Comparison of ENCODE assay signal across 11 mouse cellular contexts in the genomic region with DNA sequence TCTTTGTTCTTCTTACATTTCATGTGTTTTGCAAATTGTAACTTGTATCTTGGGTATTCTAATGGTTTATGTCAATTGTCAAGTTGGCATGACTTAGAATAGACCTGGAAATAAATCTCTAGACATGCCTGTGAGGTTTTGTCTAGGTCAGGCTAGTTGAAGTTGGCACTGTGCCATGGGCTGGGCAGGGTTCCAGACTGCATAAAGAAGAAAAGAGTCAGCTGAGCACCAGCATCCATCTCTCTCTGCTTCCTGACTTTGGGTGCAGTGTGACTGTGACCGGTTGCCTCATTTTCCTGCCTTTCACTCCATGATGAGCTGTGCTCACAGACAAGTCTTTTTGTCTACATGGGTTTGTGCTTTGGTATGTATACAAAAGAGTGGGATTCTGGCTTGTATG.
DNase-seq lines count a peak whose midpoint lies in the region; ATAC-seq and TF ChIP-seq lines count a peak whose summit lies in the region.
"Had no signal": no experiment of that assay in that cellular context is flagged by ENCODE, and none has a peak within 500 bp of the region (broad histone marks: within the 10 kb centered on the region; RNA-seq: fewer than 3 reads in every experiment).

No protein-coding gene starts in this region.

- H3K4me1 ChIP-seq in midbrain, postnatal 0 days (ENCODE audit: insufficient read depth, low read length), result no peaks in the 10 kb centered on the region
- no peaks in the 10 kb centered on the region for H3K4me1 ChIP-seq in midbrain, embryonic 11.5 days (ENCODE audit: control insufficient read depth, insufficient read depth, low read length)
- no peaks in the 10 kb centered on the region for H3K4me1 ChIP-seq in heart, embryonic 14.5 days (ENCODE audit: control insufficient read depth in 2 of 2, insufficient read depth in 2 of 2, low read length in 2 of 2)
- H3K4me1 ChIP-seq: heart, embryonic 13.5 days; midbrain, embryonic 10.5 days had no signal

- ATAC-seq in midbrain, postnatal 0 days (ENCODE audit: low FRiP score), result no peak
- no peak for ATAC-seq in midbrain, embryonic 11.5 days (ENCODE audit: low FRiP score)
- peak; percentile 50 for ATAC-seq in heart, embryonic 14.5 days (ENCODE audit: insufficient number of reproducible peaks, insufficient read depth, low FRiP score, low read depth)

- no peak for TF ChIP-seq CTCF in midbrain, postnatal 0 days (IDR thresholded peaks at IDR 0.05)

- intact Hi-C loops in left cerebral cortex, postnatal 14 days (cut with DNase I), result loop anchor here (10.0 kb wide), 1 partner anchor 701 kb away; no protein-coding TSS in a partner anchor

- 56% methylated on average over 1 of the region's 1 CpGs for WGBS in midbrain, postnatal 0 days
- WGBS in midbrain, embryonic 11.5 days, result 89% methylated on average over 1 of the region's 1 CpGs
- 26% methylated on average over 1 of the region's 1 CpGs for WGBS in heart, embryonic 14.5 days

- no peaks in the 10 kb centered on the region for H3K9me3 ChIP-seq in midbrain, postnatal 0 days (ENCODE audit: low read length)
- H3K9me3 ChIP-seq in midbrain, embryonic 11.5 days (ENCODE audit: control insufficient read depth, low read length), result no peaks in the 10 kb centered on the region
- 0 out of 2 replicates have a peak, but pooled peaks cover 9% of the 10 kb centered on the region for H3K9me3 ChIP-seq in heart, embryonic 14.5 days (ENCODE audit: control insufficient read depth, low read length)
- H3K9me3 ChIP-seq: midbrain, embryonic 10.5 days had no signal

- no peaks in the 10 kb centered on the region for H3K27me3 ChIP-seq in midbrain, postnatal 0 days (ENCODE audit: insufficient read depth, low read length)
- no peaks in the 10 kb centered on the region for H3K27me3 ChIP-seq in midbrain, embryonic 11.5 days (ENCODE audit: control insufficient read depth, insufficient read depth, low read length)
- no peaks in the 10 kb centered on the region for H3K27me3 ChIP-seq in heart, embryonic 14.5 days (ENCODE audit: control insufficient read depth, insufficient read depth, low read length)
- H3K27me3 ChIP-seq: heart, embryonic 13.5 days had no signal

- H3K9ac ChIP-seq in midbrain, postnatal 0 days (replicated peaks; ENCODE audit: low read length, poor library complexity, severe bottlenecking), result no peak overlapping the region
- no peak overlapping the region for H3K9ac ChIP-seq in midbrain, embryonic 11.5 days (ENCODE audit: low read length)
- no peak overlapping the region for H3K9ac ChIP-seq in heart, embryonic 14.5 days (ENCODE audit: low read length)
- H3K9ac ChIP-seq: heart, embryonic 13.5 days had no signal

- no peak overlapping the region for H3K27ac ChIP-seq in midbrain, postnatal 0 days (ENCODE audit: low read depth, low read length)
- H3K27ac ChIP-seq in midbrain, embryonic 11.5 days (ENCODE audit: low read depth, low read length), result no peak overlapping the region
- no peak overlapping the region for H3K27ac ChIP-seq in heart, embryonic 14.5 days (replicated peaks in 1 of 2; ENCODE audit: control insufficient read depth in 1 of 2, insufficient read depth in 1 of 2, low read depth in 2 of 2, low read length in 2 of 2)
- H3K27ac ChIP-seq: heart, embryonic 13.5 days; midbrain, embryonic 10.5 days had no signal

- H3K4me2 ChIP-seq in midbrain, postnatal 0 days (ENCODE audit: low read depth, low read length, poor library complexity, severe bottlenecking), result no peak overlapping the region
- H3K4me2 ChIP-seq in midbrain, embryonic 11.5 days, result no peak overlapping the region
- H3K4me2 ChIP-seq in heart, embryonic 14.5 days (ENCODE audit: low read length), result no peak overlapping the region
- H3K4me2 ChIP-seq: heart, embryonic 13.5 days had no signal

- no peaks in the 10 kb centered on the region for H3K36me3 ChIP-seq in midbrain, postnatal 0 days (ENCODE audit: insufficient read depth, low read length)
- H3K36me3 ChIP-seq in midbrain, embryonic 11.5 days (ENCODE audit: control insufficient read depth, insufficient read depth, low read length), result no peaks in the 10 kb centered on the region
- H3K36me3 ChIP-seq in heart, embryonic 14.5 days (ENCODE audit: control insufficient read depth, insufficient read depth, low read length), result no peaks in the 10 kb centered on the region
- H3K36me3 ChIP-seq: heart, embryonic 13.5 days; midbrain, embryonic 10.5 days had no signal

- no peak overlapping the region for H3K4me3 ChIP-seq in midbrain, postnatal 0 days (ENCODE audit: low read depth, low read length)
- no peak overlapping the region for H3K4me3 ChIP-seq in midbrain, embryonic 11.5 days (ENCODE audit: low read depth, low read length)
- no peak overlapping the region for H3K4me3 ChIP-seq in heart, embryonic 14.5 days (ENCODE audit: control insufficient read depth in 1 of 2, insufficient read depth in 1 of 2, low read depth in 1 of 2, low read length in 2 of 2)
- H3K4me3 ChIP-seq: heart, embryonic 13.5 days; midbrain, embryonic 10.5 days had no signal

- DNase-seq in gastrocnemius, postnatal 10 days, result peak; percentile 34
- no peak for DNase-seq in gastrocnemius, postnatal 25 days
- DNase-seq in midbrain, postnatal 0 days (ENCODE audit: low spot score), result peak; percentile 46
- no peak for DNase-seq in midbrain, embryonic 11.5 days (ENCODE audit: low spot score, missing footprints)
- DNase-seq in lung, postnatal 14 days, result peak; percentile 24
- DNase-seq in embryo, embryonic 10.5 days (ENCODE audit: low spot score), result no peak
- DNase-seq in left cerebral cortex, postnatal 14 days (ENCODE audit: low spot score in 2 of 2), result no peak
- DNase-seq: thymus, postnatal 4 days had no signal

Comparison
In these comparisons a context has a peak if more than half of its experiments do, and no peak if none do; other contexts are left out.
1. DNase-seq: peak in gastrocnemius, postnatal 10 days (single experiment), midbrain, postnatal 0 days (single experiment) and lung, postnatal 14 days (single experiment); none in gastrocnemius, postnatal 25 days (single experiment), midbrain, embryonic 11.5 days (single experiment), embryo, embryonic 10.5 days (single experiment) and left cerebral cortex, postnatal 14 days (0 of 2).